Mouse (Mus musculus): ENCODE data around the gene Bace2.

Bace2 gene

GRCm38 (mm10) chr16:97466182-97466957 is 109.8 kb downstream of the Bace2 start:
- DNase-seq (ENCODE audit: low read depth in 1 of 2, low spot score in 2 of 2): no peak

GRCm38 (mm10) chr16:97467472-97467871 is 110.9 kb downstream of the Bace2 start:
- no peak for DNase-seq (ENCODE audit: low read depth in 1 of 2, low spot score in 2 of 2)

DNA sequence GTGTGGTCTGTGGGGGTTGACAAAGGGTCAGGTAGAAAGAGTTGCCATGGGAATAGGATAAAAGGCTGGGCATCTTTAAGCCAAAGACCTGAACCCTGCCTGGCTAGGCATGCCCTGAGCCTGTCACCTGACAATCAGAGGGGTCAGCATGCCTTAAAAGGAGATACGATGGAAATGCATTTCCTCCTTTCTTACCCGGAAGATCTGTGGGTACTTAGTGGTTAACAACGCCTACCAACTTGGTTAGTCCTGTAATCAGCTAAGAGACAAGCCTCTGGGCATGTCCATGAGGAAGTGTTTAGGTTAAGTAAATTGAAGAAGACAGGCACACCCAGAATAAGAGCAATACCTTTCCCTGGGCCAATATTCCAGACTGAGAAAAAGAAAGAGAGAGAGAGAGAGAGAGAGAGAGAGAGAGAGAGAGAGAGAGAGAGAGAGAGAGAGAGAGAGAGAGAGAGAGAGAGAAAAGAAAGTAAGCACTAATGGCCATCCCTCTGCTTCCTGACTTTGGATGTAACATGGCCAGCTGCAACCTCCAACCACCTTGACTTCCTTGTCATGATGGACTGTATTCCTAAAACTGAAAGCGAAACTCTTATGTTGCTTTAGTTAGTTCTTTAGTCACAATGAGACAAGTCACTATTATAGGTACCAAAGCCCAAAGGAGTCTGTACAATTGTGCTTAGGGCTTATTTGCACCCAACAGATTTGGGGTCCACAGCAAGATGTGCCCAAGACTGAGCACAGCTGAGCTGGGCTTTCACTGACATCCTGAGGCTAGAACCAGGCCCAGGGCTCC is 111.7 kb downstream of the Bace2 start:
- DNase-seq (ENCODE audit: low read depth in 1 of 2, low spot score in 2 of 2): no peak

- DNase-seq (ENCODE audit: low read depth in 1 of 2, low spot score in 2 of 2): no peak
Observed at GRCm38 (mm10) chr16:97474671-97475070, 118.1 kb downstream of the Bace2 start.

GRCm38 (mm10) chr16:97475581-97475980 is 119.0 kb downstream of the Bace2 start:
- DNase-seq (ENCODE audit: low read depth in 1 of 2, low spot score in 2 of 2): no peak

DNA sequence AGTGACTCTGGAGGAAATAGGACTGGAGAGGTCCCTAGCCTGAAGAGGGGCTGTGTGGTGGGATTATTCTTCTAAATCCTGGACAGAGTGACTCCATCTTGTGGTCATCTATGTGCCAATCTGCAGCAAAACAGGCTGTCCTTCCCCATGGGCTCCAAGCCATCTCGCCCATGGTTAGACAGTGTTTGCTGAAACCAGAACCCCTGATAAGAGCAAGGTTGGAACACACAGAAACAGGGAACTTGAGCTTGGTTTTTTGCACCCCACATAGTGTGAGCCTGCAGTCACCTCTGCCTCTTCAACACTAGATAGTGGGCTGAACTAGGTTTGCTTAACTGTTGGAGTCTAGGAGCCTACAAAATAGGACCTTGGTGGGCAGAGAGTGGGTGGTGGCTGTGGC is 120.0 kb downstream of the Bace2 start:
- DNase-seq (ENCODE audit: low read depth in 1 of 2, low spot score in 2 of 2): no peak

DNA sequence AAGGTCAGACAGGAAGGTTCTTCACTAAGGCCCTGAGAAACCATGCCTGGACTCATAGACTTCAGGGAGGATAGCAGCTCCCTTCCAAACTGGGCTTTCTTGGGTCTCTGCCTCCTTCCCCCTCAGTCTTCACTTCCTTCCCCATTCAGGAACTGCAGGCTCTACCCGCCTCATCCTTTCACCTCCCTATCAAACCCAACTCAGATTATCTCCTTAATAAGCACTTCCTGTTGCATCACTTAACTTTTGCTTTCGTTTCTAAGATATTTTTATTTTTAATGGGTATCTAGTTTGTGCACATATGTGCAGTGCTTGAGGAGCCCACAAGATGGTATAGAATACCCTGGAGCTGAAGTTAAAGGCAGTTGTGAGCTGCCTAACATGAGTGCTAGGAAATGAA is 122.1 kb downstream of the Bace2 start:
- DNase-seq (ENCODE audit: low read depth in 1 of 2, low spot score in 2 of 2): no peak

DNA sequence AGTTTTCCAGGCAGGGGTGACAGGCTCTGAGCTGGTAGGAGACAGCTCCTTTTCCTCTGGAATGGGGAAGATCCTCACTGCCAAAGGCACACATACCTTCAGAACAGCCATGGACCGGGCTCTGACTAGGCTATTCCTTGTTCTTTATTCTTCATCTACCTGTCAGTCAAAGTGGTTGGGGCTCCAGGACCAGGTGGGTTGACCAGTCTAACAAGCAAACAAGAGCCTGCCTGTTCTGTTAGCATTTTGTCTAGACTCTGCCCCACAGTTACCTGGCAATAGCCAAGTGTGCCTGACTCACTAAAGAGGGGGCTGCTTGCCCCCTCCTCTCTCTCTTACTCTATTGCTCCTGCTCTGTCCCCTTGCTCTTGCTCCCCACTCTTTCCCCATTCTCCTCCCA is 135.8 kb downstream of the Bace2 start:
- DNase-seq (ENCODE audit: low read depth in 1 of 2, low spot score in 2 of 2): no peak

All from monocyte, adult 2 months (primary cell).